Mouse (Mus musculus) stomach, embryonic 15.5 days (tissue): Measurements from ENCODE around the gene Olfr813. TPM values are rescaled to one million over a fixed set of nuclear protein-coding genes. Genes with fewer than 3 reads are reported as not detected.
"Not testable (repeated sequence)": the region's sequence is repeated elsewhere in the genome, so short reads cannot be mapped to it uniquely, and the experiment has no call there.

ENCODE experiments used
- ATAC-seq: fragments of 200-750 bp; cut with Nextera tagmentation; 2 replicates; pipeline ENCODE4 v1.8.0; 2017; ENCODE audit warnings: low read depth, moderate number of reproducible peaks, moderate TSS enrichment; ENCODE audit not compliant: insufficient read depth, low FRiP score
- H3K27ac ChIP-seq: fragments of 300-500 bp; sonication (generic); 2 replicates; pipeline ENCODE4 v1.5.1; 2015; ENCODE audit warnings: mild to moderate bottlenecking, inconsistent platforms
- H3K27me3 ChIP-seq: fragments of 300-500 bp; sonication (generic); replicated peaks from 2 replicates; pipeline ENCODE4 v1.6.1; 2015; ENCODE audit warnings: inconsistent platforms
- H3K36me3 ChIP-seq: fragments of 300-500 bp; sonication (generic); 2 replicates; pipeline ENCODE4 v1.6.1; 2015; ENCODE audit warnings: inconsistent platforms
- H3K4me1 ChIP-seq: fragments of 300-500 bp; sonication (generic); 2 replicates; pipeline ENCODE4 v1.6.1; 2015; ENCODE audit warnings: inconsistent platforms
- H3K4me2 ChIP-seq: fragments of 300-500 bp; sonication (generic); 2 replicates; pipeline ENCODE4 v1.6.1; 2015; ENCODE audit warnings: mild to moderate bottlenecking, inconsistent platforms
- H3K4me3 ChIP-seq: fragments of 300-500 bp; sonication (generic); replicated peaks from 2 replicates; pipeline ENCODE4 v1.5.1; 2015; ENCODE audit warnings: inconsistent platforms
- H3K9ac ChIP-seq: fragments of 300-500 bp; sonication (generic); 2 replicates; pipeline ENCODE4 v1.6.1; 2015; ENCODE audit warnings: inconsistent platforms
- H3K9me3 ChIP-seq: fragments of 300-500 bp; sonication (generic); 2 replicates; pipeline ENCODE4 v1.6.1; 2016; ENCODE audit warnings: inconsistent platforms
- WGBS: fragments of 180-500 bp; shearing (Covaris S2); methylation state at CpG from one replicate; pipeline ENCODE4 v1.1.7; 2015; 5-methylcytosine and 5-hydroxymethylcytosine counted together
- polyA plus RNA-seq: library from polyadenylated mRNA; unstranded; fragments of >200 nt; fragmentation: Nextera tagmentation; extraction: Ambion mirVana; gene quantifications from 2 replicates; pipeline ENCODE4 v1.2.1, GENCODE M21; 2015

The Olfr813 gene
- not detected in 2 replicates for polyA plus RNA-seq

GRCm38 (mm10) chr10:129855067-129855466, at the start of gene Olfr813:
TSS of gene Olfr813 (plus strand) at chr10:129855367.
- Histone ChIP-seq H3K27me3 (no peaks in the 10 kb centered on the region), H3K36me3 (no peaks in the 10 kb centered on the region), H3K4me1 (no peaks in the 10 kb centered on the region), H3K27ac (no peak within 1 kb of the TSS), H3K9me3 (no peaks in the 10 kb centered on the region), H3K4me3 (no peak within 1 kb of the TSS), H3K9ac (no peak within 1 kb of the TSS), H3K4me2 (no peak within 1 kb of the TSS)
- no peak for ATAC-seq

GRCm38 (mm10) chr10:129845994-129846393, 9.2 kb upstream of the Olfr813 start, which contains the start of gene Olfr812:
TSS of gene Olfr812 (minus strand) at chr10:129846094.
- Histone ChIP-seq H3K27ac (no peak within 1 kb of the TSS), H3K4me2 (no peak within 1 kb of the TSS), H3K9me3 (no peaks in the 10 kb centered on the region), H3K4me1 (no peaks in the 10 kb centered on the region), H3K36me3 (no peaks in the 10 kb centered on the region), H3K9ac (no peak within 1 kb of the TSS), H3K27me3 (no peaks in the 10 kb centered on the region), H3K4me3 (no peak within 1 kb of the TSS)
- WGBS: 58% methylated on average over 1 of the region's 1 CpGs
- no peak for ATAC-seq

- no peak for ATAC-seq
- Histone ChIP-seq H3K36me3 (no peaks in the 10 kb centered on the region), H3K4me2 (no peak overlapping the region), H3K9me3 (no peaks in the 10 kb centered on the region), H3K4me1 (no peaks in the 10 kb centered on the region), H3K27ac (no peak overlapping the region), H3K9ac (no peak overlapping the region), H3K4me3 (no peak overlapping the region), H3K27me3 (no peaks in the 10 kb centered on the region)
- 79% methylated on average over 1 of the region's 1 CpGs for WGBS
These were observed 7.8 kb upstream of the Olfr813 start for GRCm38 (mm10) chr10:129847343-129847742.

- H3K4me1 ChIP-seq, H3K27me3 ChIP-seq, H3K4me2 ChIP-seq, H3K27ac ChIP-seq, H3K9ac ChIP-seq, H3K9me3 ChIP-seq, H3K4me3 ChIP-seq, H3K36me3 ChIP-seq, ATAC-seq: not testable (repeated sequence)
- 43% methylated on average over 1 of the region's 1 CpGs for WGBS
These were observed 24.6 kb downstream of the Olfr813 start, which contains the start of gene Olfr814 for GRCm38 (mm10) chr10:129879751-129880150. TSS of gene Olfr814 (minus strand) at chr10:129879851.

GRCm38 (mm10) chr10:129885496-129885895, 30.3 kb downstream of the Olfr813 start:
- H3K9ac ChIP-seq, H3K4me1 ChIP-seq, ATAC-seq, H3K27me3 ChIP-seq, H3K36me3 ChIP-seq, H3K4me2 ChIP-seq, H3K9me3 ChIP-seq, H3K27ac ChIP-seq, H3K4me3 ChIP-seq: not testable (repeated sequence)
- WGBS: 78% methylated on average over 6 of the region's 6 CpGs

GRCm38 (mm10) chr10:129885934-129886333, 30.8 kb downstream of the Olfr813 start:
- H3K9ac ChIP-seq: no peak overlapping the region
- H3K4me2 ChIP-seq: no peak overlapping the region
- ATAC-seq: no peak
- H3K9me3 ChIP-seq: no peaks in the 10 kb centered on the region
- no peak overlapping the region for H3K27ac ChIP-seq
- H3K27me3 ChIP-seq: no peaks in the 10 kb centered on the region
- no peak overlapping the region for H3K4me3 ChIP-seq
- 91% methylated on average over 7 of the region's 7 CpGs for WGBS
- no peaks in the 10 kb centered on the region for H3K36me3 ChIP-seq
- no peaks in the 10 kb centered on the region for H3K4me1 ChIP-seq

GRCm38 (mm10) chr10:129905767-129906166, 50.6 kb downstream of the Olfr813 start, which contains the start of gene Olfr815:
TSS of gene Olfr815 (minus strand) at chr10:129905867.
- 57% methylated on average over 1 of the region's 1 CpGs for WGBS
- H3K4me1 ChIP-seq, H3K4me2 ChIP-seq, H3K9me3 ChIP-seq, H3K36me3 ChIP-seq, H3K27ac ChIP-seq, H3K9ac ChIP-seq, ATAC-seq, H3K4me3 ChIP-seq, H3K27me3 ChIP-seq: not testable (repeated sequence)

Other genes starting within 250 kb of the Olfr813 start
- not detected in 2 replicates for gene Olfr796, start 242.8 kb upstream of the Olfr813 start, polyA plus RNA-seq
- gene Olfr798, start 227.4 kb upstream of the Olfr813 start, polyA plus RNA-seq: not detected in 2 replicates
- not detected in 2 replicates for gene Olfr799, start 217.9 kb upstream of the Olfr813 start, polyA plus RNA-seq
- gene Olfr800, start 197.7 kb upstream of the Olfr813 start, polyA plus RNA-seq: not detected in 2 replicates
- gene Olfr801, start 181.5 kb upstream of the Olfr813 start, polyA plus RNA-seq: not detected in 2 replicates
- gene Olfr802, start 167.2 kb upstream of the Olfr813 start, polyA plus RNA-seq: not detected in 2 replicates
- gene Olfr803, start 161.1 kb upstream of the Olfr813 start, polyA plus RNA-seq: not detected in 2 replicates
- gene Olfr804, start 152.2 kb upstream of the Olfr813 start, polyA plus RNA-seq: not detected in 2 replicates
- gene Olfr805, start 126.0 kb upstream of the Olfr813 start, polyA plus RNA-seq: not detected in 2 replicates
- not detected in 2 replicates for gene Olfr806, start 113.4 kb upstream of the Olfr813 start, polyA plus RNA-seq
- gene Olfr807, start 97.6 kb upstream of the Olfr813 start, polyA plus RNA-seq: not detected in 2 replicates
- gene Olfr808, start 89.9 kb upstream of the Olfr813 start, polyA plus RNA-seq: not detected in 2 replicates
- not detected in 2 replicates for gene Olfr809, start 80.7 kb upstream of the Olfr813 start, polyA plus RNA-seq
- gene Olfr810, start 60.5 kb upstream of the Olfr813 start, polyA plus RNA-seq: not detected in 2 replicates
- gene Olfr811, start 51.0 kb upstream of the Olfr813 start, polyA plus RNA-seq: not detected in 2 replicates
- gene Olfr812, start 9.3 kb upstream of the Olfr813 start, polyA plus RNA-seq: not detected in 2 replicates
- not detected in 2 replicates for gene Olfr814, start 24.5 kb downstream of the Olfr813 start, polyA plus RNA-seq
- not detected in 2 replicates for gene Olfr815, start 50.5 kb downstream of the Olfr813 start, polyA plus RNA-seq
- not detected in 2 replicates for gene Olfr816, start 60.2 kb downstream of the Olfr813 start, polyA plus RNA-seq
- not detected in 2 replicates for gene Olfr818, start 93.7 kb downstream of the Olfr813 start, polyA plus RNA-seq
- gene Olfr819, start 111.9 kb downstream of the Olfr813 start, polyA plus RNA-seq: not detected in 2 replicates
- not detected in 2 replicates for gene Olfr247, start 120.8 kb downstream of the Olfr813 start, polyA plus RNA-seq
- gene Gm10310, start 129.7 kb downstream of the Olfr813 start, polyA plus RNA-seq: not detected in 2 replicates
- not detected in 2 replicates for gene Olfr820, start 157.3 kb downstream of the Olfr813 start, polyA plus RNA-seq
- gene Olfr821, start 175.0 kb downstream of the Olfr813 start, polyA plus RNA-seq: not detected in 2 replicates
- gene Olfr822, start 215.8 kb downstream of the Olfr813 start, polyA plus RNA-seq: not detected in 2 replicates